Comparison of ENCODE assay signal across 10 mouse cellular contexts in genomic region chr14:16841597-16841989, GRCm38 (mm10). TPM values are rescaled to one million over a fixed set of nuclear protein-coding genes. Genes with fewer than 3 reads are reported as not detected.
DNase-seq lines count a peak whose midpoint lies in the region; ATAC-seq lines count a peak whose summit lies in the region.
"Had no signal": no experiment of that assay in that cellular context is flagged by ENCODE, and none has a peak within 500 bp of the region (broad histone marks: within the 10 kb centered on the region; RNA-seq: fewer than 3 reads in every experiment).

No protein-coding gene starts in this region.

- H3K27ac ChIP-seq in midbrain, embryonic 11.5 days (ENCODE audit: low read depth, low read length), result no peak overlapping the region
- H3K27ac ChIP-seq in midbrain, embryonic 10.5 days (replicated peaks), result no peak overlapping the region
- H3K27ac ChIP-seq in hindbrain, embryonic 12.5 days, result no peak overlapping the region
- no peak overlapping the region for H3K27ac ChIP-seq in neural tube, embryonic 14.5 days (ENCODE audit: low read depth, low read length)
- H3K27ac ChIP-seq: liver, embryonic 14.5 days had no signal

- H3K4me2 ChIP-seq in midbrain, embryonic 11.5 days, result no peak overlapping the region
- no peak overlapping the region for H3K4me2 ChIP-seq in hindbrain, embryonic 12.5 days (replicated peaks)
- no peak overlapping the region for H3K4me2 ChIP-seq in neural tube, embryonic 14.5 days (ENCODE audit: low read depth, low read length)

- H3K9me3 ChIP-seq in midbrain, embryonic 11.5 days (ENCODE audit: control insufficient read depth, low read length), result no peaks in the 10 kb centered on the region
- no peaks in the 10 kb centered on the region for H3K9me3 ChIP-seq in midbrain, embryonic 10.5 days (replicated peaks)
- no peaks in the 10 kb centered on the region for H3K9me3 ChIP-seq in hindbrain, embryonic 12.5 days (replicated peaks)
- H3K9me3 ChIP-seq in neural tube, embryonic 14.5 days (ENCODE audit: control insufficient read depth, low read length), result no peaks in the 10 kb centered on the region

- H3K27me3 ChIP-seq in midbrain, embryonic 11.5 days (ENCODE audit: control insufficient read depth, insufficient read depth, low read length), result no peaks in the 10 kb centered on the region
- H3K27me3 ChIP-seq in midbrain, embryonic 10.5 days (ENCODE audit: low read depth, poor library complexity, severe bottlenecking), result no peaks in the 10 kb centered on the region
- H3K27me3 ChIP-seq in hindbrain, embryonic 12.5 days, result no peaks in the 10 kb centered on the region
- H3K27me3 ChIP-seq in neural tube, embryonic 14.5 days (ENCODE audit: control insufficient read depth, insufficient read depth, low read length), result no peaks in the 10 kb centered on the region

- ATAC-seq in midbrain, embryonic 11.5 days (ENCODE audit: low FRiP score), result peak; percentile 40; the same call in 1 of the 2 replicates
- peak; percentile 78 for ATAC-seq in hindbrain, embryonic 12.5 days (ENCODE audit: low FRiP score)
- peak; percentile 48; the same call in 1 of the 2 replicates for ATAC-seq in neural tube, embryonic 14.5 days (ENCODE audit: low read depth)

- H3K4me3 ChIP-seq in midbrain, embryonic 11.5 days (ENCODE audit: low read depth, low read length), result no peak overlapping the region
- no peak overlapping the region for H3K4me3 ChIP-seq in midbrain, embryonic 10.5 days
- H3K4me3 ChIP-seq in hindbrain, embryonic 12.5 days, result no peak overlapping the region
- no peak overlapping the region for H3K4me3 ChIP-seq in neural tube, embryonic 14.5 days (ENCODE audit: low read depth, low read length)

- no peaks in the 10 kb centered on the region for H3K36me3 ChIP-seq in midbrain, embryonic 11.5 days (ENCODE audit: control insufficient read depth, insufficient read depth, low read length)
- no peaks in the 10 kb centered on the region for H3K36me3 ChIP-seq in midbrain, embryonic 10.5 days
- no peaks in the 10 kb centered on the region for H3K36me3 ChIP-seq in hindbrain, embryonic 12.5 days
- H3K36me3 ChIP-seq in neural tube, embryonic 14.5 days (ENCODE audit: control insufficient read depth, insufficient read depth, low read length), result no peaks in the 10 kb centered on the region

- no peak overlapping the region for H3K9ac ChIP-seq in midbrain, embryonic 11.5 days (ENCODE audit: low read length)
- no peak overlapping the region for H3K9ac ChIP-seq in hindbrain, embryonic 12.5 days
- no peak overlapping the region for H3K9ac ChIP-seq in neural tube, embryonic 14.5 days (replicated peaks; ENCODE audit: low read depth, low read length)
- H3K9ac ChIP-seq: liver, embryonic 14.5 days had no signal

- H3K4me1 ChIP-seq in midbrain, embryonic 11.5 days (ENCODE audit: control insufficient read depth, insufficient read depth, low read length), result no peaks in the 10 kb centered on the region
- peaks cover 7% of the 10 kb centered on the region for H3K4me1 ChIP-seq in midbrain, embryonic 10.5 days
- peaks cover 7% of the 10 kb centered on the region for H3K4me1 ChIP-seq in hindbrain, embryonic 12.5 days
- no peaks in the 10 kb centered on the region for H3K4me1 ChIP-seq in neural tube, embryonic 14.5 days (ENCODE audit: control insufficient read depth, insufficient read depth, low read length)

- 63% methylated on average over 6 of the region's 6 CpGs for WGBS in midbrain, embryonic 11.5 days
- WGBS in midbrain, embryonic 10.5 days, result 72% methylated on average over 6 of the region's 6 CpGs
- WGBS in hindbrain, embryonic 12.5 days, result 31% methylated on average over 6 of the region's 6 CpGs
- 18% methylated on average over 6 of the region's 6 CpGs for WGBS in neural tube, embryonic 14.5 days

- no peak for DNase-seq in midbrain, embryonic 11.5 days (ENCODE audit: low spot score, missing footprints)
- no peak for DNase-seq in midbrain, embryonic 10.5 days (ENCODE audit: low spot score)
- peak; percentile 45 for DNase-seq in embryo, embryonic 10 days (ENCODE audit: low spot score)
- DNase-seq in left cerebral cortex, postnatal 36 days (ENCODE audit: low spot score in 2 of 2), result no peak
- no peak for DNase-seq in adrenal gland, adult 18-20 months (ENCODE audit: low spot score in 2 of 2)
- no peak for DNase-seq in layer of hippocampus, postnatal 25 days (ENCODE audit: extremely low spot score in 1 of 2, low spot score in 1 of 2)
- DNase-seq: thymus, postnatal 36 days had no signal

- intact Hi-C loops in left cerebral cortex, postnatal 36 days (cut with DNase I), result no loop called here

RNA-seq across cellular contexts. Expression of gene Rarb, which starts 22.6 kb away (rescaled TPM):
- 12.4 and 12.8 TPM in 2 replicates for polyA plus RNA-seq in midbrain, embryonic 11.5 days (2014; fragmentation: Nextera tagmentation; extraction: Ambion mirVana)
- polyA plus RNA-seq in midbrain, embryonic 10.5 days (2016; fragmentation: Nextera tagmentation; extraction: Ambion mirVana), result 10.6 and 10.7 TPM in 2 replicates
- polyA plus RNA-seq in hindbrain, embryonic 12.5 days (2016; fragmentation: Nextera tagmentation; extraction: Ambion mirVana), result 22.8 and 24.8 TPM in 2 replicates
- polyA plus RNA-seq in neural tube, embryonic 14.5 days (2014; fragmentation: Nextera tagmentation; extraction: Ambion mirVana), result 25.2 and 32.3 TPM in 2 replicates
- total RNA-seq in left cerebral cortex, postnatal 36 days (2021), result 10 to 100 TPM; 12.5 to 18.6 TPM
- 1 to 10 TPM; 6.3 to 9.3 TPM for total RNA-seq in adrenal gland, adult 18-20 months (2021)
- total RNA-seq in layer of hippocampus, postnatal 25 days (2021), result 1 to 10 TPM; 7.2 to 8.1 TPM
